Mouse (Mus musculus): ENCODE data around the gene Alg14. TPM values are rescaled to one million over a fixed set of nuclear protein-coding genes. Genes with fewer than 3 reads are reported as not detected.

The Alg14 gene
- polyA plus RNA-seq, 1 experiment from 2014 or later = 20.0 TPM

- Histone ChIP-seq H3K36me3 (peaks cover 37% of the 10 kb centered on the region), H3K4me2 (peak overlapping the region; percentile 97), H3K9me3 (replicated peaks) (no peaks in the 10 kb centered on the region), H3K27me3 (replicated peaks) (peaks cover 12% of the 10 kb centered on the region; the same call in 1 of the 2 replicates), H3K4me1 (peaks cover 79% of the 10 kb centered on the region), H3K4me3 (peak overlapping the region; percentile 96), H3K27ac (peak overlapping the region; percentile 85), H3K9ac (peak overlapping the region; percentile 99)
- ATAC-seq = no peak
- 34% methylated on average over 1 of the region's 1 CpGs for WGBS (ENCODE audit: insufficient replicate concordance)
Observed at GRCm38 (mm10) chr3:121260831-121261230, 30.7 kb upstream of the Alg14 start.

GRCm38 (mm10) chr3:121261251-121261650 is 30.3 kb upstream of the Alg14 start:
- Histone ChIP-seq H3K36me3 (peaks cover 33% of the 10 kb centered on the region), H3K4me1 (peaks cover 77% of the 10 kb centered on the region), H3K4me3 (peak overlapping the region; percentile 96), H3K27ac (peak overlapping the region; percentile 85), H3K27me3 (replicated peaks) (peaks cover 12% of the 10 kb centered on the region; the same call in 1 of the 2 replicates), H3K9ac (peak overlapping the region; percentile 99), H3K9me3 (replicated peaks) (no peaks in the 10 kb centered on the region), H3K4me2 (peak overlapping the region; percentile 97)
- ATAC-seq = peak; percentile 36; the same call in 1 of the 2 replicates
- WGBS (ENCODE audit: insufficient replicate concordance) = 23% methylated on average over 7 of the region's 7 CpGs

- Histone ChIP-seq H3K27me3 (replicated peaks) (peaks cover 12% of the 10 kb centered on the region; the same call in 1 of the 2 replicates), H3K36me3 (peaks cover 27% of the 10 kb centered on the region), H3K9me3 (replicated peaks) (no peaks in the 10 kb centered on the region), H3K9ac (peak overlapping the region; percentile 99), H3K27ac (peak overlapping the region; percentile 95), H3K4me1 (peaks cover 80% of the 10 kb centered on the region), H3K4me2 (peak overlapping the region; percentile 97), H3K4me3 (peak overlapping the region; percentile 96)
- 4% methylated on average over 21 of the region's 21 CpGs for WGBS (ENCODE audit: insufficient replicate concordance)
- ATAC-seq = no peak
Observed at GRCm38 (mm10) chr3:121261939-121262520, 29.5 kb upstream of the Alg14 start.

DNA sequence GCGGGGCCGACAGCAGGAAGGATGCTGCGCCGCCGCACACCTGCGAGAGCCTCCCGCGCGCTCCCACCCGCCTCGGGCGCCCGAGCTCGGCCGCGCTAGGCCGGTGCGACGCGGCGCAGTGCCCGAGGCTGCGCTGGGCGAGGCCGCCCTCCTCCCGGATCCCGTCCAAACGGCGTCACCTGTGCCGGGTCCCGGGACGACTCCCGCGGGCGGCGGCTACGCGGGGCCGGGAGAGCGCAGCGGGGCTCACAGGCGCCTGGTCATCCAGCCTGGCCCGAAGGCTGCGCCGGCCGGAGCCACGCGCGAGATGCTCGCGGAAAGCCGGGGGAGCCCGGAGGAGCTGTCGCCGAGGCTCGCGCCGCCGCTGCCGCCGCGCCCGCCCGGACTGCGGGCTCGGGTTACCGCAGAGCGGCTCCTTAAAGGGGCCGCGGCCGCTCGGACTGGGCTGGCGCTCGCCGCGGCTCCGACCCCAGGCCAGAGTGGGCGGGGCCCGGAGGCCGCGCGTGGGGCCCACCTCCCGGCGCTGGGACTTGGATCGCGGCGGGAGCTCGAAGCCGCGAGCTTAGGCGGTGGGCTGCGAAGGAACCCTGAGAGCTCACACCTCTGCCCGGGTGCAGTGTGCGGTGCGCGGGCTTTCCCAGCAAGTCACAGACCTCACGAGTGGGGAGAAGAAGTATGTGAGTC is 28.9 kb upstream of the Alg14 start:
- 5% methylated on average over 83 of the region's 97 CpGs for WGBS (ENCODE audit: insufficient replicate concordance)
- Histone ChIP-seq H3K9ac (peak overlapping the region; percentile 99), H3K4me1 (peaks cover 81% of the 10 kb centered on the region), H3K4me3 (peak overlapping the region; percentile 96), H3K4me2 (peak overlapping the region; percentile 97), H3K27ac (peak overlapping the region; percentile 95), H3K36me3 (peaks cover 21% of the 10 kb centered on the region), H3K9me3 (replicated peaks) (no peaks in the 10 kb centered on the region), H3K27me3 (replicated peaks) (peaks cover 12% of the 10 kb centered on the region; the same call in 1 of the 2 replicates)
- peak; percentile 75 for ATAC-seq

DNA sequence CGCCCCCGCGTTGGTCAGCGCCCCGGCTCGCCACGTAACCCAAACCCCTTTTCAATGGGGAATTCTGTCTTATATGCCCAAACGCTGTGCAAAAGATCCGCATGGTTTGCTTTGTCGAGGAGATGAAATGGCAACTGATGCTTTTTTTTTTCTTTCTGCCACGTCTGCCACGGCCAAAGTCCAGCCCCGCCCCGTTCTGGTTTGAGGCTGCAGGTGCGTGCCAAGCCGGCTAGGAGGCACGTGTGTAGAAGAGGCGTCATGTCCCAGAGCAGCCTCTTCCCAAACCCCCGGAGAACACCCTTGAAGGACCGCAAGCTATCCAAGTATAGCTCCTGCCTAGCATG is 28.4 kb upstream of the Alg14 start:
- Histone ChIP-seq H3K27me3 (replicated peaks) (peaks cover 12% of the 10 kb centered on the region; the same call in 1 of the 2 replicates), H3K9ac (peak overlapping the region; percentile 99), H3K4me1 (peaks cover 83% of the 10 kb centered on the region), H3K27ac (peak overlapping the region; percentile 95), H3K36me3 (peaks cover 18% of the 10 kb centered on the region), H3K9me3 (replicated peaks) (no peaks in the 10 kb centered on the region), H3K4me3 (peak overlapping the region; percentile 96), H3K4me2 (peak overlapping the region; percentile 97)
- 1% methylated on average over 20 of the region's 20 CpGs for WGBS (ENCODE audit: insufficient replicate concordance)
- ATAC-seq = peak; percentile 30

DNA sequence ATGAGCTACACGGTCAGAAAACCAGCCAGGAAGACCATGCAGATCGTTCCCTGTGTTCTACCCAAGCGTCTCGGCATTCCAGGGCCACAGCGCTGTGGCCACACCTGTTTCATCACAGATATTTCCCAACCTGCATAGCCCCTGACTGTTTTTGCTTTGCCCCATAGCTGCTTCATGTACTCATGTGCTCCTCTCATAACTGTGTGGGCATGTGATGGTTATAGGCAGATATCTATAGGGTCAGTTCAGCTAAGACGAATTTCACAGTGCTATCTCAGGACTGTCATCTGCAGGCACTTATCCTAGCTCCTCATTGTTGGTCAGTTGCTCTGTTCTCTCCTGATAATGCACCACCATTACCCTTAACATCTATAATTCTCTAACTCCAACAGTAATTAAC is 27.3 kb upstream of the Alg14 start:
- H3K4me3 ChIP-seq = peak overlapping the region; percentile 1
- peak; percentile 73 for ATAC-seq
- H3K4me1 ChIP-seq = peaks cover 83% of the 10 kb centered on the region
- no peaks in the 10 kb centered on the region for H3K9me3 ChIP-seq (replicated peaks)
- H3K4me2 ChIP-seq = peak overlapping the region; percentile 97
- WGBS (ENCODE audit: insufficient replicate concordance) = 16% methylated on average over 6 of the region's 6 CpGs
- H3K27ac ChIP-seq = peak overlapping the region; percentile 95
- H3K9ac ChIP-seq = peak overlapping the region; percentile 99
- H3K27me3 ChIP-seq (replicated peaks) = peaks cover 12% of the 10 kb centered on the region; the same call in 1 of the 2 replicates
- peaks cover 10% of the 10 kb centered on the region; the same call in 1 of the 2 replicates for H3K36me3 ChIP-seq

GRCm38 (mm10) chr3:121267283-121267682 is 24.3 kb upstream of the Alg14 start:
- Histone ChIP-seq H3K9me3 (replicated peaks) (no peaks in the 10 kb centered on the region), H3K4me2 (peak overlapping the region; percentile 63), H3K4me1 (peaks cover 68% of the 10 kb centered on the region), H3K4me3 (peak overlapping the region; percentile 17), H3K27me3 (replicated peaks) (0 out of 2 replicates have a peak, but pooled peaks cover 4% of the 10 kb centered on the region), H3K9ac (peak overlapping the region; percentile 58), H3K36me3 (no peaks in the 10 kb centered on the region), H3K27ac (peak overlapping the region; percentile 91)
- 32% methylated on average over 5 of the region's 5 CpGs for WGBS (ENCODE audit: insufficient replicate concordance)
- ATAC-seq = peak; percentile 57

GRCm38 (mm10) chr3:121272577-121272976 is 19.0 kb upstream of the Alg14 start:
- 65% methylated on average over 2 of the region's 2 CpGs for WGBS (ENCODE audit: insufficient replicate concordance)
- H3K9ac ChIP-seq = no peak overlapping the region

DNA sequence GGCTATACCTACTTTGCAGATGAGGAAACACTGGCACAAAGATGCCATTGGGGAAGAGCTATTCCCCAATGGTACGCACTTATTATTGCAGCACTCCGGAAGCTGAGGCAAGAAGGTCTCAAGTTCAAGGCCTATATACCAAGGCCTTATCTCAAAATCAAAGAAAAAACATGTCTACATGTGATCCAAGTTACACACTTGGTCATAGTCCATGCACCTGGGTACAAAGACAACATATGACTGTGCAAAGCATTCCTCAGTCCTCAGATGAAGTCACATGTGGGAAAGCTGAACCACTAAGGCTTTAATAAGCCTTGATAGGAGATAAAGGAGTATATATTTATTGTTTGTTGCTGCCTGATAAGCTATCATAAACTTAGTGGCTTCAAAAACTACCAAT is 17.6 kb upstream of the Alg14 start:
- Histone ChIP-seq H3K4me2 (no peak overlapping the region), H3K4me1 (peaks cover 26% of the 10 kb centered on the region), H3K9ac (no peak overlapping the region), H3K36me3 (no peaks in the 10 kb centered on the region), H3K9me3 (replicated peaks) (no peaks in the 10 kb centered on the region), H3K27ac (no peak overlapping the region), H3K4me3 (no peak overlapping the region), H3K27me3 (replicated peaks) (no peaks in the 10 kb centered on the region)
- no peak for ATAC-seq
- 78% methylated on average over 2 of the region's 2 CpGs for WGBS (ENCODE audit: insufficient replicate concordance)

More at GRCm38 (mm10) chr3:121272577-121272976, 19.0 kb upstream of the Alg14 start:
- no peaks in the 10 kb centered on the region for H3K27me3 ChIP-seq (replicated peaks)
- H3K4me1 ChIP-seq = peaks cover 38% of the 10 kb centered on the region
- no peak overlapping the region for H3K4me3 ChIP-seq
- no peak overlapping the region for H3K27ac ChIP-seq
- H3K9me3 ChIP-seq (replicated peaks) = no peaks in the 10 kb centered on the region
- no peak overlapping the region for H3K4me2 ChIP-seq
- ATAC-seq = no peak
- H3K36me3 ChIP-seq = no peaks in the 10 kb centered on the region

- Histone ChIP-seq H3K4me1 (peaks cover 30% of the 10 kb centered on the region), H3K36me3 (no peaks in the 10 kb centered on the region), H3K4me3 (no peak overlapping the region), H3K9ac (no peak overlapping the region), H3K27ac (no peak overlapping the region), H3K9me3 (replicated peaks) (no peaks in the 10 kb centered on the region), H3K27me3 (replicated peaks) (no peaks in the 10 kb centered on the region), H3K4me2 (no peak overlapping the region)
- no peak for ATAC-seq
- 72% methylated on average over 4 of the region's 4 CpGs for whole genome bisulfite sequencing (ENCODE audit: insufficient replicate concordance)
Observed at GRCm38 (mm10) chr3:121277009-121277408, 14.6 kb upstream of the Alg14 start.

GRCm38 (mm10) chr3:121277557-121277956 is 14.0 kb upstream of the Alg14 start:
- H3K27me3 ChIP-seq (replicated peaks) = no peaks in the 10 kb centered on the region
- H3K27ac ChIP-seq = no peak overlapping the region
- H3K9ac ChIP-seq = no peak overlapping the region
- no peaks in the 10 kb centered on the region for H3K9me3 ChIP-seq (replicated peaks)
- no peaks in the 10 kb centered on the region for H3K36me3 ChIP-seq
- no peak for ATAC-seq
- 76% methylated on average over 4 of the region's 4 CpGs for WGBS (ENCODE audit: insufficient replicate concordance)
- H3K4me3 ChIP-seq = no peak overlapping the region
- H3K4me1 ChIP-seq = peaks cover 30% of the 10 kb centered on the region
- H3K4me2 ChIP-seq = no peak overlapping the region

DNA sequence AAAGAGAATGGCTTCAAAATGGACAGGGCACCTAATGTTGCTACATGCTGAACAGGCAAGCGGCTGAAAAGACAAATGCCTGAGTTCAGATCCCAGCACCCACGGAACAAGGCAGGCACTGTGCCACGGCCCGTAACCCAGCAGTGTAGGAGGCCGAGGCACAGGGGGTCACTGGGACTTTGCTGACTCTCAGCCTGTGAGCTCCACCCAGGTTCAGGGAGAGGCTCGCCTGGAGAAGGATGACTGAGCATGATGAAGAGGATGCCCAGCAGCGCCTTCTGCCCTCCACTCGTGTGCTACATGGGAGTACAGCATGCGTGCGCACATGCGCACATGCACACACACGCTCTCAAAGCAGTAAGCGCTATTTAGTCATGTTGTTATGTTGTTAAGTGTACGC is 11.9 kb upstream of the Alg14 start:
- Histone ChIP-seq H3K9me3 (replicated peaks) (no peaks in the 10 kb centered on the region), H3K27me3 (replicated peaks) (no peaks in the 10 kb centered on the region), H3K27ac (no peak overlapping the region), H3K36me3 (no peaks in the 10 kb centered on the region), H3K4me3 (no peak overlapping the region), H3K9ac (no peak overlapping the region), H3K4me2 (no peak overlapping the region), H3K4me1 (peaks cover 30% of the 10 kb centered on the region)
- WGBS (ENCODE audit: insufficient replicate concordance) = 84% methylated on average over 14 of the region's 14 CpGs
- ATAC-seq = peak; percentile 88

Data from liver, embryonic 12.5 days (tissue).